Mouse (Mus musculus) fibroblast of lung, adult 2 months (primary cell): Measurements from ENCODE around the gene Rabac1.

Experiments used
- DNase-seq: peaks from one replicate; pipeline ENCODE4 v3.0.0-alpha.2; 2011; ENCODE audit warnings: low read depth

Rabac1 gene

DNA sequence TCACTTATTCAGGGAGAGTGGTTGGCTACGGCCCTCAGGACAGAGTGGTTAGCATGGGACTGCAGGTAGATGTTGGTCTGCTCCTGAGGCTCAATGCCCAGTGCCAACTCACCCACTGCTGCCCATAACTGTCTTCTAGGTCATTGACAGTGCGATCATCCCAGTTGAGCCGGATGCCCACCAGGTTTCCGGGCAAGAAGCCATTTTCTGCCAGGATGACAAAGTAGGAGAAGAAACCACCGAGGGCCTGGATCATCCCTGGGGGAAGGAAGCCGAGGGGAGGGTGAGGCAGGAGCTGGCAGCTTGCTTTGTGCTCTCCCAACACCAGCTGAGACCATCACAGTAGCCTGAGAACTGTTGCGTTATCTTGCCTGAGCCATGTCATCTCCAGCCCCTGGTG is 7.9 kb upstream of the Rabac1 start:
- no peak for DNase-seq

GRCm38 (mm10) chr7:24978781-24979180 is 6.2 kb upstream of the Rabac1 start:
- DNase-seq, result no peak

GRCm38 (mm10) chr7:24974893-24975595 is 2.5 kb upstream of the Rabac1 start:
- DNase-seq, result no peak

- no peak for DNase-seq
Measured at GRCm38 (mm10) chr7:24973902-24974301, 1.3 kb upstream of the Rabac1 start.

DNA sequence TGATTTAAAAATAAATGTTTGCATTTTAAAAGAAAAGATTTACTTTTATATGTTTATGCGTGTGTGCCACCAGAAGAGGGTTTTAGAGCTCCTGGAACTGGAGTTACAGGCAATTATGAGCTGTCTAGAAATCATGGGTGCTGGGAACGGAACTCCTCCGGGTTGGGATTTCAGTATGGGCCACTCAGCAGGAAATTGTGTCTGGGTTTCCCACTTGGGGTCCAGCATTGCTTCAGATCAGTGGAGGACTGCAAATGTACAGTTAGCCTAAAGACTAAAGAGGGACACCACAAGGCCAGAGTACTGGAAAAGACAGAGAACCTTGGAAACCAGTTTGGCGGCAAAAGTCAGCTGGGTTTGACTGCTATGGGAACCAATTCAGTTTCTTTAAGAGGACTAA is 654 bp upstream of the Rabac1 start:
- DNase-seq, result no peak

DNA sequence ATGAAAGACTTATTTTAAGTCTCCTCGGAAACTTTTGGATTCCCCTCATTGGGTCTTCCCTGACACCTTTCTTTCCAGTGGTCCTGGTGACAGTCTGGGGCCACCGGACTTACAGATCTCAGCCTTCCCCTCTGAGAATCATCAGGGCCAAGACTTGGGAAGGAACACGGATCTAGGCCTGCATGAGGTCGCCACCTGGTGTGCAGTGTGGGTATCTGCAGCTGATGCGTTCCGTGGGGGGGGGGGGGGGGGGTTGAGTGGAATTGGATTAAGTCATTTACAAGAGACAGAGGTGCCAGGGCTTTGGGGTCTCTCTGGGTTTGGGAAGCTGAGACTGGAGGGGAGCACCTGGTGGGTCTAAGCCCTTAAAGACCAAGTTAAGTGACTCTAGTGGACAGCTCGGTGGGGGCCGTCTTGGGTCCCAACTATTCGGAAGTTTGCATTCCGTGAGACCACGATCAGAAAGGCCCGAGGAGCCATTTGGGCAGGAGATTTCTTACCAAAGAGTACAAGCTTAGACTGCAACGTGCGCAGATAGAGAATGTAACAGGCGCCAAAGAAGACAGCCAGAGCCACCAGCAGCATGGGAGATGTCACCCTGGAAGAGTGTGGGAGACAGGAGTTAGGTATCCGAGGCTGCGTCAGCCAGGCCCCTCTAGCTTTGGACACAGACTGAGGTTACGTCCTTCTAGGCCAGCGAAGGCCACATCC is 1.1 kb downstream of the Rabac1 start:
- no peak for DNase-seq

- DNase-seq, result no peak
Measured at GRCm38 (mm10) chr7:24970341-24970740, 2.2 kb downstream of the Rabac1 start.

- no peak for DNase-seq
Measured at GRCm38 (mm10) chr7:24969805-24970204, 2.7 kb downstream of the Rabac1 start.

DNA sequence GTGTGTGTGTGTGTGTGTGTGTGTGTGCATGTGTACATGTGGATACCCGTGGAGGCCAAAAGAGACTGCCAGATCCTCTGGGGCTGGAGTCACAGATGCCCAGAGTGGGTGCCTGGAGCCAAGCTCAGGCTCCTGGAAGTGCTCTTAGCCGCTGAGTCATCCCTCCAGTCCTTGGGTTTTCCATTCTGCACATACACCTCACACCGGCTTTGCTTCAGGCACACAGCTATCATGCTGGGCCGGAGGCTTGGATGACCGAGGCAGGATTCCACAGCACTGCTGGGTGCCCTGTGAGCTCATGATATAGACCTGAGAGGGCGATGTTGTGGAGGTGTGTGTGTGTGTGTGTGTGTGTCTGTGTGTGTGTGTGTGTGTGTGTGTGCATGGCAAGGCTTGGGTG is 4.1 kb downstream of the Rabac1 start:
- DNase-seq, result no peak

- no peak for DNase-seq
Measured at GRCm38 (mm10) chr7:24967966-24968365, 4.6 kb downstream of the Rabac1 start.

- peak; percentile 51 for DNase-seq
Measured at GRCm38 (mm10) chr7:24964897-24965535, 7.5 kb downstream of the Rabac1 start.

GRCm38 (mm10) chr7:24964288-24964687 is 8.3 kb downstream of the Rabac1 start:
- DNase-seq, result no peak

DNA sequence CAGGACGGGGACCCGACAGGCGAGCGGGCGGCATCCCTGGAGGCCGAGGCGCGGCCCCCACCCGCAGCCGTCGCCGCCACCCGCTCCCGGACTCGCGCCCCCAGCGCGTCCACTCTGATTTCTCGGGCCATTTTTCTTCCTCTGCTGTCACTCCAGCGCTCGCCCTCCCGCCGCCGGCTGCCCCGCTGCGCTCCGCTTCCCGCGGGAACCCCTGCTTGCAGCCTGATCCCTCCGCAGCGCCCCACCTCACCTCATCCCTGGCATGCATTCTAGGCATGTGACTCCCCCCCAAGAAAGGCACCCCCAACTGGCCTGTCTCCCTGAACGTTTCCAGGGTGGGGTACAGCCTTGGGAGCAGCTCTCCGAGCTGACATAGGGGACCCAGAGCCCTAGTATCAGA is 17.3 kb downstream of the Rabac1 start:
- DNase-seq, result no peak

- no peak for DNase-seq
Measured at GRCm38 (mm10) chr7:24954450-24954849, 18.1 kb downstream of the Rabac1 start.

DNA sequence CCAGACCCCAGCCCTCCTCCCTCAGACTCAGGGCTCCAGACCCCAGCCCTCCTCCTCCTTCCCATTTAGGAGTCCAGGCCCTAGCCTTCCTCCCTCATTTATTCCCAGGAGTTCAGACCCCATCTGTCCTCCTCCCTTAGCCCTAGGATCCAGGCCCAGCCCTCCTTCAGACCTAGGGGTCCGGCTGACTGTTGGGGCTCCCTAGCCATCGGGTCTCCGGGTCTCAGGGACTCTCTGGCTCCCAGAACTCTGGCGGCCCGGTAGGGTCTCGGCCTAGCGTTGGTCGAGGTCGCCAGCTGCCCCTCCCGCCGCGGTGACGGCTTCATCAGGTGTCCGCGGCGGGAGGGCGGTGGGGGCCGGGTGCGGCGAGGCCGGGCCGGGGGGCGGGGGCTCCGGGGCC is 18.6 kb downstream of the Rabac1 start:
- DNase-seq, result no peak

- DNase-seq, result no peak
Measured at GRCm38 (mm10) chr7:24949958-24950623, 22.5 kb downstream of the Rabac1 start.

GRCm38 (mm10) chr7:24948774-24949173 is 23.8 kb downstream of the Rabac1 start:
- DNase-seq, result no peak

DNA sequence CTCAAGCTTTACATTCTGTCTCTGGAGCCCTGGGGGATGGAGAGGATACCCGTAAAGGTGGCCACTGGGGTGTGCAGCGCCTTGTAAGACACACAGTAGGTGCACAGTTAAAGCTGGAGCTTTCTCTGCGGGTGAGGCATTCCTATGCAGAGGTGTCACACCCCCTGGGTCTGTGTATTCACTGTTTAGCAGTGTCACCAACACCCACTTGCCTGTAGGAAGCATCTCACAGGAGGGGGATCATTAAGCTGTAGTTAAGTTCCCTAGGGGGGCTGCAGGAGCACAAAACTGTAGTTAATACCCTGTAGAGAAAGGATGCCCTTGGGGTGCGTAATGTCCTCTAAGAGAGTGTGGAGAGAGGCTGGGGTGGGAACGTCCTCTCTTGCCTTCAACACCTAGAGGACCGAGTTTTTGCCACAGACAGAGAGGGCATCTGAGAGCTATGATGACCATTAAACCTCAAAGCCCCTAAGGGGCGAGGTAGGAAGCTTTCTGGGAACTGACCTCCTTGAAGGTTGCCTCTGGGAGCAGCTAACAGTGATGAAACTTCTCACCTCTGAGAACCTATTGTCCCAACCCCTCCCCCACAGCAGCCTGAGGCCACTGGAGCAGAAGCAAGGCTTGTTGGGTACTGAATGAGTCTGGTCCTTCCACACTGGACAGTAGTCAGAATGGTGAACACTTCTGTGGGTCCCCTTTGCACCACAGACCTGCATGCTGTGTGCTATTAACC is 25.1 kb downstream of the Rabac1 start:
- no peak for DNase-seq

DNA sequence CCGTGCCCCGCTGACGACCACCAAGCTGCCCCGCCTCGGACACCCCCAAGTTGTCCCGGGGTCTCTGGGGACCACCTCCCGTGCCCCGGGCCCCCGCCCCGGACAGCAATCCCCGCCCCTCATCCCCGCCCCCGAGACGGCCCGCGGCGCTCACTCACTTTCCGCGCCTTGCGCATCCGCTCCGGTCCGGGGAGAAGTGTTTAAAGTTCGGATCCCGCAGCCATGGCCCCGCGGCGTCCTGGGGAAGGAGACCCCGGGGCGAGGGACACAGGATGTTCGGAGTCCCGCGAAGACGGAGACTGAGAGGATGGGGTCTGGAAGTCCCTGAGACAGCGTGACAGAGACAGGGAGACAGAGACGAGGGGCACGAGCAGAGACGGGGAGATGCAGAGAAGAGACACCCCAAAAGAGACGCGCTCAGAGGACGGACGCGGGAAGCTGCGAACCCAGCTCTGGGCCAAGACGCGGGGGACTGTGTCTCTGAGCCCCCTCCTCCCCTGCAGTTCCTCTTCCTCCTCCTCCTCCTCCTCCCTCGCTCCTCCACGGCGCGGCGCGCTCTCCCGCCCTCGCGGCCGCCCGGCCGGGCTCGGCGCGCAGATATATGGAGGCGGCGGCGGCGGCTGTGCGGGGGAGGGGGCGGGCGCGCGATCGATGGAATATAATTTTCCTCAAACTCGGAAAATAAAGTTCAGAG is 28.1 kb downstream of the Rabac1 start, which contains the start of gene Gm4881:
Gene Gm4881 (minus strand): TSS at position 238 of the 694 bp plus-strand sequence.
- DNase-seq, result no peak

DNA sequence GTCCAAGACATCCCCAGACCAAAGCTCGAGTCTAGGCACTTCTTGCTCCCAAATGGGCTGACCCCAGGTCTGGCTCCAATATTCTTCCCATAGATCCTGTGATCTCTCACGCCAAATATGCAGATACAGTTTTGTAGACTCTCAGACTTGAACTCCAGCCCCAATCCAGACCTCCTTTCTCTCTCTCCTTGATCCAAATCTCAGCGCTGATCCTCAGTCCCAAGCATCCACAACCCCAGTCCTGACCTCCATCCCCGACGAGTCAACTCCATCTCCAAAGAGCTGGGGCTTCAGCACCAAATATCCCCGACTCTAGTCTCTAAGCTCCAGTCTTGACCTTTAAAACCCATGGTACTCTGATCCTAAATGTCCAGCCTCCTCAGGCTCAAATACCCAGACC is 28.9 kb downstream of the Rabac1 start:
- DNase-seq, result no peak

DNA sequence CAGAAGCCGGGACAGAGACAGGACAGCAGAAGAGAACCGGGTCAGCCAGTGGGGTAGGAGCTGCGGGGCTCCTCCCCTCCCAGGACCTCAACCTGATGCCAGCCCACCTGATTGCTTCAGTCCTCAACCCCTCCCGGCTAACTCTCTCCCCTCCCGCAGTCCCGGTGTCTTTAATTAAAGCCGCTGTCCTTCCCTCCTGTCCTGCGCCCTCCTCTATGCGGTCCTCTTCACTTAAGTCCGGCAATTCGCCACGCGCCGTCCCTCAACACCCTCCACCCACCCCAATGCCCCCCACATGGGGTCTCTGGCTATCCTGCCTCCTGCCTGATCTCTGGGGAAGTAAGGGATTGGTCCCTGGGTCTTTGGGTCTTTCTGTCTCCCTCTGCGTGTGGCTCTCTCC is 40.9 kb downstream of the Rabac1 start:
- DNase-seq, result no peak
